Mouse (Mus musculus) heart, embryonic 15.5 days (tissue): ENCODE results near the gene Apobec3. TPM values are rescaled to one million over a fixed set of nuclear protein-coding genes. Genes with fewer than 3 reads are reported as not detected.

Experiments used
- ATAC-seq: fragments of 200-750 bp; cut with Nextera tagmentation; replicated peaks from 2 replicates; pipeline ENCODE4 v1.8.0; 2017; ENCODE audit warnings: low read depth, moderate TSS enrichment; ENCODE audit not compliant: insufficient number of reproducible peaks, insufficient read depth, low FRiP score
- H3K27ac ChIP-seq: fragments of 300-500 bp; sonication (generic); 2 replicates; pipeline ENCODE4 v1.5.1; 2015; ENCODE audit warnings: mild to moderate bottlenecking, inconsistent platforms
- H3K27me3 ChIP-seq: fragments of 300-500 bp; sonication (generic); 2 replicates; pipeline ENCODE4 v1.6.1; 2015; ENCODE audit warnings: inconsistent platforms
- H3K36me3 ChIP-seq: fragments of 300-500 bp; sonication (generic); 2 replicates; pipeline ENCODE4 v1.6.1; 2015; ENCODE audit warnings: mild to moderate bottlenecking, inconsistent platforms
- H3K4me1 ChIP-seq: fragments of 300-500 bp; sonication (generic); replicated peaks from 2 replicates; pipeline ENCODE4 v1.6.1; 2015; ENCODE audit warnings: inconsistent platforms
- H3K4me2 ChIP-seq: fragments of 300-500 bp; sonication (generic); 2 replicates; pipeline ENCODE4 v1.6.1; 2015; ENCODE audit warnings: inconsistent platforms, mild to moderate bottlenecking, moderate library complexity
- H3K4me3 ChIP-seq: fragments of 300-500 bp; sonication (generic); 2 replicates; pipeline ENCODE4 v1.5.1; 2015; ENCODE audit warnings: mild to moderate bottlenecking, inconsistent platforms
- H3K9ac ChIP-seq: fragments of 300-500 bp; sonication (generic); 2 replicates; pipeline ENCODE4 v1.6.1; 2015; ENCODE audit warnings: mild to moderate bottlenecking, inconsistent platforms
- H3K9me3 ChIP-seq: fragments of 300-500 bp; sonication (generic); replicated peaks from 2 replicates; pipeline ENCODE4 v1.6.1; 2016; ENCODE audit warnings: inconsistent platforms
- WGBS: fragments of 180-500 bp; shearing (Covaris S2); methylation state at CpG from one replicate; pipeline ENCODE4 v1.1.7; 2015; ENCODE audit warnings: mixed read lengths; 5-methylcytosine and 5-hydroxymethylcytosine counted together
- polyA plus RNA-seq: library from polyadenylated mRNA; unstranded; fragments of >200 nt; fragmentation: Nextera tagmentation; extraction: Ambion mirVana; gene quantifications from 2 replicates; pipeline ENCODE4 v1.2.1, GENCODE M21; 2015

Apobec3 gene
- polyA plus RNA-seq, 1 experiment from 2014 or later = 13.8 TPM

DNA sequence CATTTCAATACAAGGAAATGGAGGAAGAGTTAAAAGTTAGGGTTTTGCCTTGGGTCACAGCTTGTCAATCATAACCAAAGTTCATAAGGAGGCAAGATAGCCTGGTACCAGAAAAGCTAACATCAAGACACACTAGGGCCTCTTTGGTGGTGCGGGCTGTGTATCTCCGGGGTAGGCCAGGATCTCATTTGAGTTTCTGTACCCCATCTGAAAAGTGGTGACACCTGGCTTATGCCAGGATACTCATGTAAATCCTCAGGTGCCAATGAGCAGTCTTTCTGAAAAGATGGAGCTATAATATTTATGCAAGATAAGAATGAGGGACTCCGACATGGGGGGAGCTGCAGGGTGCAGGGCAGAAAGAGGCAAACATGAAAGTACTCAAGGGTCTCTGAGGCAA lies 36.9 kb downstream of the Apobec3 start:
- H3K27ac ChIP-seq = peak overlapping the region; percentile 55; the same call in 1 of the 2 replicates
- H3K4me1 ChIP-seq = peaks cover 27% of the 10 kb centered on the region
- 79% methylated on average over 3 of the region's 3 CpGs for WGBS
- H3K9me3 ChIP-seq = no peaks in the 10 kb centered on the region
- no peak for ATAC-seq
- H3K27me3 ChIP-seq = peaks cover 27% of the 10 kb centered on the region
- peak overlapping the region; percentile 81 for H3K4me2 ChIP-seq
- H3K36me3 ChIP-seq = no peaks in the 10 kb centered on the region
- peak overlapping the region; percentile 66; the same call in 1 of the 2 replicates for H3K4me3 ChIP-seq
- no peak overlapping the region for H3K9ac ChIP-seq

- no peak for ATAC-seq
- Histone ChIP-seq H3K9ac (no peak overlapping the region), H3K4me2 (no peak overlapping the region), H3K27ac (no peak overlapping the region), H3K4me3 (no peak overlapping the region), H3K4me1 (peaks cover 31% of the 10 kb centered on the region), H3K36me3 (no peaks in the 10 kb centered on the region), H3K27me3 (peaks cover 31% of the 10 kb centered on the region), H3K9me3 (no peaks in the 10 kb centered on the region)
- WGBS = 86% methylated on average over 2 of the region's 2 CpGs
These were observed 37.3 kb downstream of the Apobec3 start for GRCm38 (mm10) chr15:79928736-79929135.

- peaks cover 35% of the 10 kb centered on the region for H3K4me1 ChIP-seq
- 66% methylated on average over 3 of the region's 3 CpGs for WGBS
- peaks cover 41% of the 10 kb centered on the region for H3K27me3 ChIP-seq
- no peaks in the 10 kb centered on the region for H3K36me3 ChIP-seq
- no peak overlapping the region for H3K4me3 ChIP-seq
- H3K9me3 ChIP-seq = no peaks in the 10 kb centered on the region
- no peak for ATAC-seq
- H3K27ac ChIP-seq = no peak overlapping the region
- no peak overlapping the region for H3K9ac ChIP-seq
- H3K4me2 ChIP-seq = no peak overlapping the region
These were observed 38.3 kb downstream of the Apobec3 start for GRCm38 (mm10) chr15:79929734-79930133.

DNA sequence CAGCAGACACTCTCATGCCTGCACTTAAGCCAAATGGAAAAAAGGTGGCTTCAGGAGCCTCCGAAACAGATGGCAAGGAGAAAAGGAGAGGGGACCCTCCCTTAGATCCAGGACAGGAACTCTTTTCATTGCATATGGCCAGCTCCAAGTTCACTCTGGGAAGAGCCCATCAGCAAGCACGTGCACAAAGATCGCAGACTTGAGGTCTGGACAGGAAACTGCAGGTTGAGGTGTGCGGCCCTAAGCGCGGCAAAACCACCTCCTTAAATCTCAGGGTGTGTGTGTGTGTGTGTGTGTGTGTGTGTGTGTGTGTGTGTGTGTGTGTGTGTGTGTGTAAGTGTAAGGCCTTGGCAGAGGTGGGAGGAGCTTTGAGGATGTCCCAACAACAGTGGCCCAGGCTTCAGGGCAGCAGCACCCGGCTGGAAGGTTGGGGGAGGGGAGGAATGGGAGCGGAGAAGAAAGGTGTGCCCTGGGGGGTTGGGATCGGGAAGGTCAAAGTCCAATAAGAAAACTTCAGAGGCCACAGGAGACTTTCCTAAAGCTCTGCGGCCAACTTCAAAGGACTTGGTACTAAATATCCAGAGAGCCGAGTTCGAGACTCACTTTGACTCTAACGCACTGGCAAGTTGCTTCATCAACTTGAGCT lies 40.2 kb downstream of the Apobec3 start:
- Histone ChIP-seq H3K9me3 (no peaks in the 10 kb centered on the region), H3K27me3 (peaks cover 54% of the 10 kb centered on the region), H3K4me2 (peak overlapping the region; percentile 97), H3K9ac (peak overlapping the region; percentile 54; the same call in 1 of the 2 replicates), H3K4me1 (peaks cover 35% of the 10 kb centered on the region), H3K27ac (no peak overlapping the region), H3K4me3 (peak overlapping the region; percentile 76), H3K36me3 (no peaks in the 10 kb centered on the region)
- 24% methylated on average over 13 of the region's 13 CpGs for WGBS
- no peak for ATAC-seq

DNA sequence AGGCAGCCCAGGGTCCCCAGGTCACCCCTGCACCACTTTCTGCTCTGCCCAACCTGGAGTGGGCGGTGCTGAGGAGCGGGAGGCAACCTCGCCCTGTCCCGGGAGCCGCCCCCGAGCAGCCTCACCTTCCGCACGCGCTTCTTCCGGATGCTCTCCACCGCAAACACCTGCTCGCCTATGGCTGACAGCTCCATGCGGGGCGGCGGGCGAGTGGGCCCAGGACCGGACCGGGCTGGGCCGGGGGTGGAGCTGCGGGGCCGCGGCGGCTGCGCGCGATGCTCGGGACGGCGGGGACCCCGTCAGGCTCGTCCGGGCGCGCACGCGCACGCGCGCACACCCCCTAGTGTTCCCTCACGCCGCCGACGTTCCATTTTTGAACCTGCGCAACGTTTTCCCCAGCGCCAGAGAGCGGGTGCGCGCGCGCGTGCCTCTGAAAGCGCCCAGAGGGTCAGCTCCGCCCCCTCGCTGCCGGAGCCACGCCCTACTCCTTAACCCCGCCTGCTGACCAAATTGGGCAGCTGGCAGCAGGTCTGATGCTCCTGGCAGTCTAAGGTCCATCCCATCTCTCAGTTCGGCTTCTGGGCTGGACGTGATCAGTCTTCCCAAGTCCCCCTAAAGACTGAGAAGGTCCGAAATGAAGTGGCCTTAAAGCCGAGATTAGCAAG lies 41.0 kb downstream of the Apobec3 start:
- under 1% methylated on average over 62 of the region's 62 CpGs for WGBS
- Histone ChIP-seq H3K27me3 (peaks cover 58% of the 10 kb centered on the region), H3K27ac (no peak overlapping the region)

DNA sequence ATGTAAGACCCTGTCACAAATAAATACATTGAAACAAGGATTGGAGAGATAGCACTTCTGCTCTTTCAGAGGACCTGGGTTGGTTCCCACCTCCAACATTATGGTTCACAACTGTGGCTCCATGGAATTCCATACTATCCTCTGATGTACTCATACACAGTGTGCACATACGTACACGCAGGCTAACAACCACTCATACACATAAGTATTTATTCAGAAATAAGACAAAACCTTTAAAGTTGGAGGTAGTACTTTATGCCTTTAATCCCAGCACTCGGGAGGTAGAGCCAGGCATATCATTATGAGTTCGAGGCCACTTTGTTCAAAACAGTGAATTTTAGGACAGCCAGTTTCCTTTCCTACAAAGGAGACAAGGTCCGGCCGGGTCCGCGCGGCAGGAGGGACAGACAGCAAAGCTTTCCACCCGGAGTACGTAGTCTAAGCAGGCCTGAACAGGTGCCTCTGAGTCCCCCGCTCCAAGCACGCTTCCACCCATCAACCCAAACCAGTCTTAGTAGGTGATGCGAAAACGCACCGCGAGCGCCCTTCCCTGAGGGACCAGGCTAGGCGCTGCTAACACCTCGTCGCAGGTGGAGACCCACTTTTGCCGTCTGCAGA lies 41.7 kb downstream of the Apobec3 start:
- ATAC-seq = no peak

More for the DNA sequence above, 41.0 kb downstream of the Apobec3 start:
- Histone ChIP-seq H3K4me3 (peak overlapping the region; percentile 76), H3K9me3 (no peaks in the 10 kb centered on the region), H3K4me2 (peak overlapping the region; percentile 97), H3K9ac (peak overlapping the region; percentile 54), H3K4me1 (peaks cover 28% of the 10 kb centered on the region), H3K36me3 (no peaks in the 10 kb centered on the region)
- peak; percentile 65 for ATAC-seq

DNA sequence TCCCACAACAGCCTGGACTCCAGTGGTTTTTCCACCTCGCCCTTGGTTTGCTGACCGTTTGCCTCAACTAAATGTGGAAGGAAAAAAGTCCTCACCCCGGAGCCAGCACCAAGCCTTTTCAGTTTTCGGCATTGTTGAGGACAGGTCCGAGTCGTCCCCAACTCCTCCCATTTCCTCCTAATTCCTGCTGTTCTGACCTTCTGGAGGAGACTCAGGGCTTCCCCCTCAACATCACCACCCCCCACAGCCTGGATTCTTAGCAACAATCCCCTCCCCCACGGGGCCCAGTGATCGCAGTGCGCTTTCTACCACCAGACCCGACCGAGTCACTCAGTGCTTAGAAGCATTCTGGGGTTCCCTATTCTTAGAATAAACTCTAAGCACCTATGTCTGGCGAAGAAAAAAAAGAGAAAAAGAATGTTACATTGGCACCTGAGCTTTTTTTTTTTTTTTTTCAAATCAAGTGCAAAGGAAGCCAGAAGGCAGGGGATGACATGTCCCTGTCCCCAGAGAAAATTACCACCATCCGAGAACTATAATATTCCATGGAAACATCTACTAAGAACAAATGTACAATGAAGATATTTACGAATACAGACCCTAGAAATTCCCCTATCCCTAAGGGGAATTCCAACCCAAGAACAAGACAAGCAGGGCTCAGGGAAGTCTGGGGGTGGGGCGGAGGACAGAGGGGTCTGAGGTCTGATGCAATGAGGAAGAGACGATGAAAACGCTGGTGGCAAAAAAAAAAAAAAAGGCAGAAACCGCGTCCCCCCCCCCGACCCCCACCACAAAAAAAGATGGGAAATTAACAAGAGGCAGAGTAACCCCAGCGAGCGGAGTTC lies 42.4 kb downstream of the Apobec3 start:
- Histone ChIP-seq H3K4me1 (peaks cover 21% of the 10 kb centered on the region), H3K27me3 (peaks cover 58% of the 10 kb centered on the region), H3K4me3 (peak overlapping the region; percentile 76), H3K27ac (no peak overlapping the region), H3K9me3 (no peaks in the 10 kb centered on the region), H3K4me2 (peak overlapping the region; percentile 97), H3K36me3 (no peaks in the 10 kb centered on the region), H3K9ac (no peak overlapping the region)
- 5% methylated on average over 22 of the region's 22 CpGs for WGBS
- no peak for ATAC-seq

More for the DNA sequence above, 41.7 kb downstream of the Apobec3 start:
- peak overlapping the region; percentile 97 for H3K4me2 ChIP-seq
- H3K4me3 ChIP-seq = peak overlapping the region; percentile 76
- peaks cover 22% of the 10 kb centered on the region for H3K4me1 ChIP-seq
- H3K9me3 ChIP-seq = no peaks in the 10 kb centered on the region
- H3K9ac ChIP-seq = no peak overlapping the region
- 8% methylated on average over 22 of the region's 22 CpGs for WGBS
- H3K27ac ChIP-seq = no peak overlapping the region
- no peaks in the 10 kb centered on the region for H3K36me3 ChIP-seq
- H3K27me3 ChIP-seq = peaks cover 58% of the 10 kb centered on the region

DNA sequence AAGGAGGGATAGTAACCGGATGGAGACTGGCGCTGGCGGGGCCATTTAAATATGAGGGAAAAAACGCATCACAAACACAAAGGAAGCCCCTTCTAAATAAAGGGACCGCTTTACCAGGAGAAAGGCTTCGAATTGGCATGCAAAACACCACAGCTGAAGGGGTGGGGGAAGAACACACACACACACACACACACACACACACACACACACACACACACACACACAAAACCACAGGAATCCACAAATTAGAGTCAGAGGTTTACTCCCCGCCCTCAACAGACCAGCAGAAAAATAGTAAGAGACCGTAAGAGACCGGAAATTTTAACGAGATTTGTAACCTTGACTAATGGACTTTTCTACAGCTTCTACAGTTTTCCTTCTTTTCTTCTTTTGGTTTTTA lies 43.3 kb downstream of the Apobec3 start:
- Histone ChIP-seq H3K4me3 (no peak overlapping the region), H3K9me3 (no peaks in the 10 kb centered on the region), H3K27me3 (peaks cover 61% of the 10 kb centered on the region), H3K4me2 (no peak overlapping the region), H3K4me1 (peaks cover 21% of the 10 kb centered on the region), H3K27ac (no peak overlapping the region), H3K36me3 (no peaks in the 10 kb centered on the region), H3K9ac (no peak overlapping the region)
- 12% methylated on average over 10 of the region's 10 CpGs for WGBS
- ATAC-seq = no peak

DNA sequence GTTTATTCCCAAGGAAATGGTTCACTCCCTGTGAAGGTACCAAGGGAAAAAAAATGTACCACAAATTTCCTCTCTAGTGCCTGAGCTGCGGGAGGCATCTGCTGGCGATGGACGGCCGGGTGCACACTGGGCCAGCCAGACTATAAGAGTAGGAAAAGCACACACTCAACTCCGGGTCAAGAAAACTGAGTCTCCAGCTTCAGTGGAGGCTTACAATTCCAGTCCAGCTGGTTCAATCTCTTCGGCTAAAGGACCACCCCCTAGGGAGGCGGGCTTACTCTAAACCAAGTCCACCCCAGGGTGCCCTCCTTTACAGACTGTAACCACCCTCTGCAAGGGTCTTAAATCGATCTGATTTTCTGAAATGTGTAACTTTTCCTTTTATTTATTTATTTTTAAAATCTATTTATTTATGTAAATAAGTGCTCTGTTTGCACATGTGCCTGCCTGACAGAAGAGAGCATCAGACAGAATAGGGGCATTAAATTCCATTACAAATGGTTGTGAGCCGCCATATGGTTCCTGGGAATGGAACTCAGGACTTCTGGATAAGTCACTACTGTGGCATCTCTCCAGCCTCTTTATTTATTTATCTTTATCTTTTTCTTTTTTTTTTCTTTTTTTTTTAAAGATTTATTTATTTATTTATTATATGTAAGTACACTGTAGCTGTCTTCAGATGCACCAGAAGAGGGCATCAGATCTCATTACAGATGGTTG lies 44.4 kb downstream of the Apobec3 start:
- H3K4me1 ChIP-seq = peaks cover 21% of the 10 kb centered on the region
- peaks cover 57% of the 10 kb centered on the region for H3K27me3 ChIP-seq
- no peaks in the 10 kb centered on the region for H3K9me3 ChIP-seq
- no peak overlapping the region for H3K4me3 ChIP-seq
- H3K9ac ChIP-seq = no peak overlapping the region
- no peak for ATAC-seq
- H3K4me2 ChIP-seq = no peak overlapping the region
- 38% methylated on average over 9 of the region's 9 CpGs for WGBS
- H3K36me3 ChIP-seq = no peaks in the 10 kb centered on the region
- H3K27ac ChIP-seq = no peak overlapping the region

DNA sequence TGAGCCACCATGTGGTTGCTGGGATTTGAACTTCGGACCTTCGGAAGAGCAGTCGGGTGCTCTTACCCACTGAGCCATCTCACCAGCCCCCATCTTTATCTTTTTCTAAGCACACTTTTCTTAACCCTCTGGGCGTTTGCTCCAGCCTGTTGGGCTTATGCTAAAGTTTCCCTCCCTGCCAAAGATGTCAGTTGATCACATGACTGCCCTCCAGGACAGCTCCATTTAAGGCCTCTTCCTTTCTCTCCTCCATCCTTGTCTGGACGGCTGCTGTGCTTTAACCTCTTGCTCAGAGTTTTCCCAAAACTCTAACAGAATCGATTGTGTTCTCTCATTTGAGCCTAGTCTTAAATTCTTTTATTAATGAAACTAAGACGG lies 44.9 kb downstream of the Apobec3 start:
- H3K9me3 ChIP-seq = no peaks in the 10 kb centered on the region
- no peak overlapping the region for H3K27ac ChIP-seq
- peaks cover 21% of the 10 kb centered on the region for H3K4me1 ChIP-seq
- peaks cover 53% of the 10 kb centered on the region for H3K27me3 ChIP-seq
- no peak overlapping the region for H3K4me3 ChIP-seq
- ATAC-seq = no peak
- 67% methylated on average over 7 of the region's 7 CpGs for WGBS
- no peak overlapping the region for H3K4me2 ChIP-seq
- H3K9ac ChIP-seq = no peak overlapping the region
- H3K36me3 ChIP-seq = no peaks in the 10 kb centered on the region
